Mouse (Mus musculus): ENCODE measurements around the gene Pla2g4e.

Pla2g4e gene

DNA sequence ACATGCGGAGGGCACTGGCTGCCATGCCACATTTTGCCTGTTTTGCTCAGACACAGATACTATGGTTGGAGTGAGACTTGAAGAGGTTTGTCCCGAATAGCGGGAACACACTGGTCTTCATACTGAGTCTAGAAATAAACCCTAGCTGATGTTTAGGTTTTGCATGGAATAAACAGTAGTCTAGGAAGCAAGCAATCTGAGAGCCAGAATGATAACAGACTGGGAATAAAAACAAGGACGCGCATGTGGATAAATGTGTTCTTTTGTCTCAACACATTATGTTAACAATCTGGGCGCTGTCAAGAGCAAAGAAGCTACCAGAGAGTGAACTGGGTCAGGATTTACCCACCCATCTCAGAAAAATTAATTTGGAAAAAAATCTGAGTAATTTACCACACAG lies 122.2 kb downstream of the Pla2g4e start:
- DNase-seq (ENCODE audit: low read depth) = no peak

DNA sequence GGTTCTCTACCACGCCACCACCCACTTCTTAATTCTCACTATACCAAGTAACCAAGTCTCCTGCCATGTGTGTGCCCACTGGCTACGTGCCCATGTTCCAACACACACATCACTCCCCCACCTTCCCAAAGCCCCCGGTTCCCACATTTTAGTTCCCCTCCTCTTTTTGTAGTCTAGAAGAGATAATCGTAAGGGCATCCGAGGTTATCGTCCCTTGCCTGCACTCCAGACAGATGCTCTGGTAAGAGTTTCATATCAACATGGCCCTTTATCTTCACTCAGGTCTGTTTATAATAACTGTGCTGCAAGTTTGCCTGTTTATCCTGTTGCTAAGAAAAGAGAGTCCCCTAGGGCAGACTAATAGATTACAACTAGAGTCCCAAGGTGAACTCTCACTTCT lies 127.8 kb downstream of the Pla2g4e start:
- no peak for DNase-seq (ENCODE audit: low read depth)
